Mouse (Mus musculus) lung, embryonic 16.5 days (tissue): ENCODE measurements at regions not wholly inside any gene's neighbourhood (a gene's known extent, or its start where the extent isn't known, plus 50 kb on each side); places are given as distances from the start of the nearest gene placed in this dataset.
"Not testable (repeated sequence)": the region's sequence is repeated elsewhere in the genome, so short reads cannot be mapped to it uniquely, and the experiment has no call there.

Source experiments
- ATAC-seq: fragments of 200-750 bp; cut with Nextera tagmentation; 2 replicates; pipeline ENCODE4 v1.8.0; 2017; ENCODE audit warnings: low read depth, mild to moderate bottlenecking, moderate library complexity
- H3K27ac ChIP-seq: fragments of 300-500 bp; sonication (generic); 2 replicates; pipeline ENCODE4 v1.5.1; 2014; ENCODE audit warnings: mild to moderate bottlenecking, control low read depth, low read length
- H3K27me3 ChIP-seq: fragments of 300-500 bp; sonication (generic); 2 replicates; pipeline ENCODE4 v1.6.1; 2014; ENCODE audit warnings: low read depth, low read length, mixed read lengths; ENCODE audit not compliant: control insufficient read depth, insufficient read depth
- H3K36me3 ChIP-seq: fragments of 300-500 bp; sonication (generic); 2 replicates; pipeline ENCODE4 v1.6.1; 2014; ENCODE audit warnings: low read length; ENCODE audit not compliant: control insufficient read depth, insufficient read depth
- H3K4me1 ChIP-seq: fragments of 300-500 bp; sonication (generic); replicated peaks from 2 replicates; pipeline ENCODE4 v1.6.1; 2014; ENCODE audit warnings: low read length, mixed read lengths; ENCODE audit not compliant: control insufficient read depth, insufficient read depth
- H3K4me2 ChIP-seq: fragments of 300-500 bp; sonication (generic); 2 replicates; pipeline ENCODE4 v1.6.1; 2014; ENCODE audit warnings: low read depth, low read length, control low read depth
- H3K4me3 ChIP-seq: fragments of 300-500 bp; sonication (generic); 2 replicates; pipeline ENCODE4 v1.5.1; 2014; ENCODE audit warnings: mild to moderate bottlenecking, low read length, control low read depth
- H3K9ac ChIP-seq: fragments of 300-500 bp; sonication (generic); 2 replicates; pipeline ENCODE4 v1.6.1; 2014; ENCODE audit warnings: low read length, control low read depth
- H3K9me3 ChIP-seq: fragments of 300-500 bp; sonication (generic); 2 replicates; pipeline ENCODE4 v1.6.1; 2016; ENCODE audit warnings: low read length; ENCODE audit not compliant: control insufficient read depth
- WGBS: fragments of 180-500 bp; shearing (Covaris S2); extraction: QIAGEN DNeasy Blood & Tissue Kit; methylation state at CpG from one replicate; pipeline ENCODE4 v1.1.7; 2014; 5-methylcytosine and 5-hydroxymethylcytosine counted together

DNA sequence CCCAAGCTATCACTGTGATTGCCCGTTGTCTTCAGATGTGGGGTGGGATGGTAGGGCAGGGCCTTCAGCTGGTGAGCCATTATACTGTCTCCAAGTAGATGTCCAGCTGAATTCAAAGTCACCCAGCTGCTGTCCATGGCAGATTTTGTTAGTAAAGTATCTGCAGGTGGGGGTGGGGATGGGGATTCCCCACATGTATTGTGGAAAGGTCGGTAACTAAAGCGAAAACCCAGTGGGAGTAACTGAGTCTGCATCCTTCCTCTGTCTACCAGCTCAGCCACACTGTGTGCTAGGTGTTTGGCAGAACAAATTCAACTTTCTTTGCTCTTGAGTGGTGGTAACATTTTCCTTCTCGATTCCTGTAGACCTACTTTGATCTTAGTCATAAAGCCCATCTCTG lies 163.2 kb upstream of the 1700056E22Rik start:
- H3K4me1 ChIP-seq = no peaks in the 10 kb centered on the region
- WGBS = 84% methylated on average over 4 of the region's 4 CpGs
- no peak for ATAC-seq
- H3K4me2 ChIP-seq = no peak overlapping the region
- H3K27ac ChIP-seq = no peak overlapping the region
- no peaks in the 10 kb centered on the region for H3K27me3 ChIP-seq
- no peaks in the 10 kb centered on the region for H3K36me3 ChIP-seq
- no peak overlapping the region for H3K4me3 ChIP-seq
- no peak overlapping the region for H3K9ac ChIP-seq
- no peaks in the 10 kb centered on the region for H3K9me3 ChIP-seq

- no peak for ATAC-seq
Measured at GRCm38 (mm10) chr1:184191325-184191724, 157.2 kb upstream of the 1700056E22Rik start.

DNA sequence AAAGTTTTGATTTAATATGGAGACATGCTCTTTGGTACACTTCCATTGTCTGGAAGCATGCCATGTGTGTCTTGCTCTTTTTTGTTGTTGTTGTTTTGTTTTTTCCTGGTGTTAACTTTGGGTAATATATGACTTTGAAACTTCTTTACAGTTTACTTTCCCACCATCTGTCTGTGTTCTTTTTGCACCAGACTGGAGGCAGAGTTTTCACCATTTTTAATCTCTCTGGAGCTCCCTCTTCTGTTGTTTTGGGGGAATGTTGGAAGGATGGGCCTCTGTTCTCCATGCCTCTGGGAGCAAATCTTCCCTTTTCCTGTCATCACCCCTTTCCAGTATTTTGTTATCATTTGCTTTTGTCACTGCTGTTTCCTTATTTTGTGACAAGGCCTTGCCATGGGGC lies 153.5 kb upstream of the 1700056E22Rik start:
- Histone ChIP-seq H3K27me3 (no peaks in the 10 kb centered on the region), H3K4me3 (no peak overlapping the region), H3K9me3 (no peaks in the 10 kb centered on the region), H3K4me2 (no peak overlapping the region), H3K27ac (no peak overlapping the region), H3K36me3 (no peaks in the 10 kb centered on the region), H3K4me1 (no peaks in the 10 kb centered on the region), H3K9ac (no peak overlapping the region)
- no peak for ATAC-seq

More at GRCm38 (mm10) chr1:184191325-184191724, 157.2 kb upstream of the 1700056E22Rik start:
- H3K9ac ChIP-seq = no peak overlapping the region
- H3K27ac ChIP-seq = no peak overlapping the region
- 79% methylated on average over 3 of the region's 3 CpGs for WGBS
- H3K4me3 ChIP-seq = no peak overlapping the region
- H3K4me1 ChIP-seq = no peaks in the 10 kb centered on the region
- no peaks in the 10 kb centered on the region for H3K27me3 ChIP-seq
- H3K36me3 ChIP-seq = no peaks in the 10 kb centered on the region
- no peaks in the 10 kb centered on the region for H3K9me3 ChIP-seq
- no peak overlapping the region for H3K4me2 ChIP-seq

- no peak for ATAC-seq
- WGBS = 85% methylated on average over 4 of the region's 4 CpGs
Measured at GRCm38 (mm10) chr1:184182163-184182562, 148.1 kb upstream of the 1700056E22Rik start.

DNA sequence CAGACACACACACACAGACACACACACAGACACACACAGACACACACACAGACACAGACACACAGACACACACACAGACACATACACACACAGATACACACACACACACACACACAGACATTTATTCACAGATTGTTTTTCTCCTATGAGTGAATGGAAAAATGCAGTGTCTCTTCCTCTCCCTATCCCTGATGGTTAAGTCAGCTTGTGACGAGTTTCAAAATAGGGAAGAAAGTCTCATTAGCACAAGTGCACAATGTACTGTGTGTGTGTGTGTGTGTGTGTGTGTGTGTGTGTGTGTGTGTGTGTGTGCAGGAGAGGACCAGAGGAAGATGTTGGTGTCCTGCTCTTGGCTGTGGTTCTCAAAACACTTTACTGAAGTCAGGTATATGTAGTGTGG lies 140.3 kb upstream of the 1700056E22Rik start:
- WGBS = 92% methylated on average over 1 of the region's 1 CpGs
- H3K36me3 ChIP-seq, H3K27me3 ChIP-seq, H3K9me3 ChIP-seq, H3K27ac ChIP-seq, H3K4me3 ChIP-seq, H3K9ac ChIP-seq, H3K4me1 ChIP-seq, H3K4me2 ChIP-seq, ATAC-seq: not testable (repeated sequence)

More at GRCm38 (mm10) chr1:184182163-184182562, 148.1 kb upstream of the 1700056E22Rik start:
- Histone ChIP-seq H3K27ac (no peak overlapping the region), H3K4me1 (no peaks in the 10 kb centered on the region), H3K9me3 (no peaks in the 10 kb centered on the region), H3K4me3 (no peak overlapping the region), H3K4me2 (no peak overlapping the region), H3K36me3 (no peaks in the 10 kb centered on the region), H3K9ac (no peak overlapping the region), H3K27me3 (no peaks in the 10 kb centered on the region)

DNA sequence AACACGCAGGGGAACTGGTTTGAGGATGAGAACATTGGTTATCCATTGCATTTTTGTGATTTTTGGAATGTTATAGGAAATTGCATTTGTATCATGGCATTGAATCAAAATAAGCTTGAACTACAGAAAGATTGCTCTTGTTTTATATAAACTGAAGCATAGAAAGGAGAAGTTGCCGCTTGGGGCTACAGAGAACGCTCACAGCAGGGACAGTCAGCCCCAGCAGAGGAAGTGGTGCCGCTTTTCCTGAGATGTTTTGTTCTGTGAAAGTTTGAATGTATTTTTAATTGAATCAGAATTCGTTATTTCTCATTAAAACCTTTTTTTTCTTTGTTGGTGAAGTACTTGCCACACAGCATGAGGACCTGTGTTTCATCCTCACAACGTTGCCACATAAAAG lies 139.6 kb upstream of the 1700056E22Rik start:
- no peak overlapping the region for H3K4me2 ChIP-seq
- H3K4me1 ChIP-seq = no peaks in the 10 kb centered on the region
- ATAC-seq = no peak
- H3K36me3 ChIP-seq = no peaks in the 10 kb centered on the region
- H3K9ac ChIP-seq = no peak overlapping the region
- no peak overlapping the region for H3K4me3 ChIP-seq
- no peaks in the 10 kb centered on the region for H3K27me3 ChIP-seq
- WGBS = 80% methylated on average over 6 of the region's 6 CpGs
- H3K27ac ChIP-seq = no peak overlapping the region
- no peaks in the 10 kb centered on the region for H3K9me3 ChIP-seq

- H3K4me1 ChIP-seq = no peaks in the 10 kb centered on the region
- 81% methylated on average over 2 of the region's 2 CpGs for WGBS
- no peak for ATAC-seq
- no peak overlapping the region for H3K4me3 ChIP-seq
- no peaks in the 10 kb centered on the region for H3K9me3 ChIP-seq
- no peaks in the 10 kb centered on the region for H3K36me3 ChIP-seq
- H3K9ac ChIP-seq = no peak overlapping the region
- H3K27ac ChIP-seq = no peak overlapping the region
- no peaks in the 10 kb centered on the region for H3K27me3 ChIP-seq
- no peak overlapping the region for H3K4me2 ChIP-seq
Measured at GRCm38 (mm10) chr1:184172986-184173385, 138.9 kb upstream of the 1700056E22Rik start.

DNA sequence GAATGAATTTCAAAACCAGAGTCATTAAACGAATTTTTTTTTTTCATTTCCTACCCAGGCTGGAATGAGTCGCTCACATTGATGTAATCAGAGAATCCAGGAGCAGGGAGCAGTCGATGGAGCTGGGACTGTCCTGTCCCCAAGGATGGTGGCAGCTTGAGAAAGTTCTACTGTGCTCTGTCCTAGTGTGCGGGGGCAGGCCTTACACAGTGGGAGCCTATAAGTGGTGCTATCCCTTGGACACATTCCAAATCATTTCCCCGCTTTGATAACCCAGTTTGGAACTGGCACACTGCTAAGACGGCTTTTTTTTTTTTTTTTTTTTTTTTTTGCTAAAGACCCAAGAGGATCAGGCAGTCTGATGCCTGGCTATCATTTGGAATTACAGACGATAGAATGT lies 137.5 kb upstream of the 1700056E22Rik start:
- ATAC-seq = no peak
- no peak overlapping the region for H3K9ac ChIP-seq
- H3K27me3 ChIP-seq = no peaks in the 10 kb centered on the region
- no peak overlapping the region for H3K27ac ChIP-seq
- H3K36me3 ChIP-seq = no peaks in the 10 kb centered on the region
- H3K4me1 ChIP-seq = no peaks in the 10 kb centered on the region
- no peak overlapping the region for H3K4me2 ChIP-seq
- no peak overlapping the region for H3K4me3 ChIP-seq
- WGBS = 36% methylated on average over 7 of the region's 7 CpGs
- no peaks in the 10 kb centered on the region for H3K9me3 ChIP-seq

- 65% methylated on average over 3 of the region's 3 CpGs for WGBS
- H3K9ac ChIP-seq = no peak overlapping the region
- no peaks in the 10 kb centered on the region for H3K9me3 ChIP-seq
- peak; percentile 15; the same call in 1 of the 2 replicates for ATAC-seq
- H3K27me3 ChIP-seq = no peaks in the 10 kb centered on the region
- no peaks in the 10 kb centered on the region for H3K4me1 ChIP-seq
- no peak overlapping the region for H3K4me3 ChIP-seq
- H3K4me2 ChIP-seq = no peak overlapping the region
- H3K36me3 ChIP-seq = no peaks in the 10 kb centered on the region
- H3K27ac ChIP-seq = no peak overlapping the region
Measured at GRCm38 (mm10) chr1:184170926-184171325, 136.8 kb upstream of the 1700056E22Rik start.

DNA sequence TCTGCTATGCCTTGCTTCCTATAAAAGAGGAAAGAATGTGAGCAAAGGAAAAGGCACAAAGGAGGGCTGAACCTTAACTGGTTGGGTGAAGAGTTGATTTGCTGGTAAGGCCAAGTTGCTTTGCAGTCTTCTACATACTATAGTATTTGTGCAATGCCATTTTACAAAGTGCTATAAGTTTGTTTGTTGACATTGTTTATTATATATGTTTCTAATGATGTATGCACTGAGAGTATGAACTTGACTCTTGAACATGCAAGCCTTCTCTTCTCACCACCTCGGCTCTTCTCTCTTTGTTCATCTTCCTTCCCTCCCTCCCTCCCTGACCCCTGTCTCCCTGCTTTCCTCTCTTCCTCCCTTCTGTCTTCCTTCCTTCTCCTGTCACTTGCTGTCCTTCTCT lies 135.9 kb upstream of the 1700056E22Rik start:
- no peak overlapping the region for H3K4me3 ChIP-seq
- WGBS = 36% methylated on average over 1 of the region's 1 CpGs
- no peaks in the 10 kb centered on the region for H3K27me3 ChIP-seq
- H3K4me2 ChIP-seq = no peak overlapping the region
- H3K9ac ChIP-seq = no peak overlapping the region
- no peaks in the 10 kb centered on the region for H3K9me3 ChIP-seq
- no peak overlapping the region for H3K27ac ChIP-seq
- peak; percentile 51 for ATAC-seq
- H3K4me1 ChIP-seq = no peaks in the 10 kb centered on the region
- H3K36me3 ChIP-seq = no peaks in the 10 kb centered on the region
